Mouse (Mus musculus): ENCODE results near the gene Grhpr. TPM values are rescaled to one million over a fixed set of nuclear protein-coding genes. Genes with fewer than 3 reads are reported as not detected.
"Not testable (repeated sequence)": the region's sequence is repeated elsewhere in the genome, so short reads cannot be mapped to it uniquely, and the experiment has no call there.

The Grhpr gene
- total RNA-seq (2021): 153 and 188 TPM in 2 replicates
- long read RNA-seq, experiment 1, transcript Grhpr-201 (9 exons, 1,280 nt): major isoform, 205 of 274 reads
- long read RNA-seq, experiment 1, partial matches to known transcripts: 44 of 274 reads
- long read RNA-seq, experiment 1, other reads (novel, unspliced or antisense): 25 of 274 reads
- long read RNA-seq, experiment 2, transcript Grhpr-201 (9 exons, 1,280 nt): major isoform, 177 of 219 reads
- long read RNA-seq, experiment 2, partial matches to known transcripts: 27 of 219 reads
- long read RNA-seq, experiment 2, other reads (novel, unspliced or antisense): 15 of 219 reads

- peak; percentile 94 for DNase-seq
These were observed at the start of gene Grhpr for GRCm38 (mm10) chr4:44981280-44981973. TSS of gene Grhpr (plus strand) at chr4:44981395.

GRCm38 (mm10) chr4:44931732-44932131 is 49.5 kb upstream of the Grhpr start:
- no peak for DNase-seq

GRCm38 (mm10) chr4:44938359-44939340 is 42.5 kb upstream of the Grhpr start:
- no peak for DNase-seq

GRCm38 (mm10) chr4:44939576-44940249 is 41.5 kb upstream of the Grhpr start:
- DNase-seq: no peak

GRCm38 (mm10) chr4:44940286-44940685 is 40.9 kb upstream of the Grhpr start:
- no peak for DNase-seq

- DNase-seq: no peak
These were observed 39.0 kb upstream of the Grhpr start for GRCm38 (mm10) chr4:44942237-44942636.

GRCm38 (mm10) chr4:44943480-44943879 is 37.7 kb upstream of the Grhpr start:
- DNase-seq: no peak

- DNase-seq: no peak
These were observed 36.6 kb upstream of the Grhpr start for GRCm38 (mm10) chr4:44944426-44945075.

- not testable (repeated sequence) for DNase-seq
These were observed 35.1 kb upstream of the Grhpr start for GRCm38 (mm10) chr4:44946126-44946525.

GRCm38 (mm10) chr4:44947464-44947863 is 33.7 kb upstream of the Grhpr start:
- DNase-seq: no peak

- DNase-seq: no peak
These were observed 32.9 kb upstream of the Grhpr start for GRCm38 (mm10) chr4:44948314-44948713.

- DNase-seq: no peak
These were observed 28.2 kb upstream of the Grhpr start for GRCm38 (mm10) chr4:44953041-44953440.

GRCm38 (mm10) chr4:44958776-44959175 is 22.4 kb upstream of the Grhpr start:
- DNase-seq: no peak

GRCm38 (mm10) chr4:44959220-44959619 is 22.0 kb upstream of the Grhpr start:
- DNase-seq: no peak

- no peak for DNase-seq
These were observed 18.0 kb upstream of the Grhpr start for GRCm38 (mm10) chr4:44963156-44963555.

GRCm38 (mm10) chr4:44965175-44965574 is 16.0 kb upstream of the Grhpr start:
- DNase-seq: no peak

GRCm38 (mm10) chr4:44965736-44966135 is 15.5 kb upstream of the Grhpr start:
- DNase-seq: no peak

- no peak for DNase-seq
These were observed 13.8 kb upstream of the Grhpr start for GRCm38 (mm10) chr4:44967402-44967801.

- DNase-seq: no peak
These were observed 11.1 kb upstream of the Grhpr start for GRCm38 (mm10) chr4:44970056-44970455.

GRCm38 (mm10) chr4:44970612-44971110 is 10.5 kb upstream of the Grhpr start:
- DNase-seq: peak; percentile 77

- peak; percentile 95 for DNase-seq
These were observed 7.7 kb upstream of the Grhpr start for GRCm38 (mm10) chr4:44973450-44973849.
